Mouse (Mus musculus) heart, adult 2 months (tissue): ENCODE results near the gene Rgl1.

Source experiments
- CTCF ChIP-seq: fragments of 200-600 bp; IDR thresholded peaks from 2 replicates; pipeline ENCODE4 v1.8.1; 2022; ENCODE audit warnings: antibody characterized with exemption, mild to moderate bottlenecking, moderate library complexity
- EP300 ChIP-seq: fragments of 200-500 bp; IDR thresholded peaks from 2 replicates; pipeline ENCODE4 v1.6.1; 2011; ENCODE audit warnings: low read depth, low read length, control low read depth; ENCODE audit not compliant: insufficient read depth
- POLR2A ChIP-seq: fragments of 200-500 bp; IDR thresholded peaks from 2 replicates; pipeline ENCODE4 v1.6.1; 2011; ENCODE audit warnings: mild to moderate bottlenecking, low read depth, low read length, control low read depth; ENCODE audit not compliant: insufficient read depth

GRCm38 (mm10) chr1:152784620-152785019, 18.5 kb upstream of the Rgl1 start:
- no peak for TF ChIP-seq POLR2A
- no peak for TF ChIP-seq CTCF
- no peak for TF ChIP-seq EP300
